Mouse (Mus musculus) lung, embryonic 14.5 days (tissue): ENCODE data around the gene Olfr785. TPM values are rescaled to one million over a fixed set of nuclear protein-coding genes. Genes with fewer than 3 reads are reported as not detected.
"Not testable (repeated sequence)": the region's sequence is repeated elsewhere in the genome, so short reads cannot be mapped to it uniquely, and the experiment has no call there.

ENCODE experiments used
- ATAC-seq: fragments of 200-750 bp; cut with Nextera tagmentation; 2 replicates; pipeline ENCODE4 v1.8.0; 2017; ENCODE audit warnings: mild to moderate bottlenecking, moderate TSS enrichment, moderate library complexity; ENCODE audit not compliant: insufficient read depth
- DNase-seq: peaks from one replicate; pipeline ENCODE4 v3.0.0-alpha.2; 2015
- H3K27ac ChIP-seq: fragments of 300-500 bp; sonication (generic); 2 replicates; pipeline ENCODE4 v1.5.1; 2014; ENCODE audit warnings: low read depth, mild to moderate bottlenecking, moderate library complexity
- H3K27me3 ChIP-seq: fragments of 300-500 bp; sonication (generic); 2 replicates; pipeline ENCODE4 v1.6.1; 2014; ENCODE audit warnings: low read length, control low read depth; ENCODE audit not compliant: insufficient read depth
- H3K36me3 ChIP-seq: fragments of 300-500 bp; sonication (generic); 2 replicates; pipeline ENCODE4 v1.6.1; 2014; ENCODE audit warnings: control low read depth; ENCODE audit not compliant: insufficient read depth
- H3K4me1 ChIP-seq: fragments of 300-500 bp; sonication (generic); 2 replicates; pipeline ENCODE4 v1.6.1; 2014; ENCODE audit warnings: antibody characterized with exemption, control low read depth; ENCODE audit not compliant: insufficient read depth
- H3K4me2 ChIP-seq: fragments of 300-500 bp; sonication (generic); 2 replicates; pipeline ENCODE4 v1.6.1; 2014; ENCODE audit warnings: mild to moderate bottlenecking
- H3K4me3 ChIP-seq: fragments of 300-500 bp; sonication (generic); 2 replicates; pipeline ENCODE4 v1.5.1; 2014; ENCODE audit warnings: low read depth, low read length
- H3K9ac ChIP-seq: fragments of 300-500 bp; sonication (generic); 2 replicates; pipeline ENCODE4 v1.6.1; 2014
- H3K9me3 ChIP-seq: fragments of 300-500 bp; sonication (generic); 2 replicates; pipeline ENCODE4 v1.6.1; 2016; ENCODE audit warnings: low read depth, low read length, control low read depth
- CTCF ChIP-seq: IDR thresholded peaks from 2 replicates; pipeline ENCODE4 v1.5.1; 2016; ENCODE audit warnings: antibody characterized with exemption, low read depth
- WGBS: fragments of 180-500 bp; shearing (Covaris S2); extraction: QIAGEN DNeasy Blood & Tissue Kit; methylation state at CpG from one replicate; pipeline ENCODE4 v1.1.7; 2014; 5-methylcytosine and 5-hydroxymethylcytosine counted together
- polyA plus RNA-seq: library from polyadenylated mRNA; unstranded; fragments of >200 nt; fragmentation: Nextera tagmentation; extraction: Ambion mirVana; gene quantifications from 2 replicates; pipeline ENCODE4 v1.2.1, GENCODE M21; 2014

Olfr785 gene
- not detected in 2 replicates for polyA plus RNA-seq

GRCm38 (mm10) chr10:129405126-129405525 is at the start of gene Olfr785:
Gene Olfr785, plus strand, starts transcription at chr10:129405426.
- Histone ChIP-seq H3K4me2 (no peak within 1 kb of the TSS), H3K4me3 (no peak within 1 kb of the TSS), H3K4me1 (no peaks in the 10 kb centered on the region), H3K36me3 (no peaks in the 10 kb centered on the region), H3K27ac (no peak within 1 kb of the TSS), H3K9me3 (no peaks in the 10 kb centered on the region), H3K9ac (no peak within 1 kb of the TSS), H3K27me3 (no peaks in the 10 kb centered on the region)
- no peak for DNase-seq
- TF ChIP-seq CTCF, result no peak
- no peak for ATAC-seq
- WGBS, result 59% methylated on average over 2 of the region's 2 CpGs

- DNase-seq, H3K9ac ChIP-seq, H3K4me3 ChIP-seq, H3K4me2 ChIP-seq, H3K9me3 ChIP-seq, H3K27ac ChIP-seq, H3K36me3 ChIP-seq, H3K4me1 ChIP-seq, ATAC-seq, H3K27me3 ChIP-seq: not testable (repeated sequence)
- 83% methylated on average over 4 of the region's 4 CpGs for WGBS
Measured at GRCm38 (mm10) chr10:129356496-129356895, 48.7 kb upstream of the Olfr785 start.

- ATAC-seq (no peak), DNase-seq (no peak)
- Histone ChIP-seq H3K36me3 (no peaks in the 10 kb centered on the region), H3K4me1 (no peaks in the 10 kb centered on the region), H3K4me3 (no peak overlapping the region), H3K27ac (no peak overlapping the region), H3K4me2 (no peak overlapping the region), H3K27me3 (no peaks in the 10 kb centered on the region), H3K9ac (no peak overlapping the region), H3K9me3 (no peaks in the 10 kb centered on the region)
- 75% methylated on average over 5 of the region's 5 CpGs for WGBS
- TF ChIP-seq CTCF, result no peak
Measured at GRCm38 (mm10) chr10:129357307-129357706, 47.9 kb upstream of the Olfr785 start.

- ATAC-seq, DNase-seq, H3K27me3 ChIP-seq, H3K4me1 ChIP-seq, H3K9me3 ChIP-seq, H3K27ac ChIP-seq, H3K4me3 ChIP-seq, H3K36me3 ChIP-seq, H3K4me2 ChIP-seq, H3K9ac ChIP-seq: not testable (repeated sequence)
- 81% methylated on average over 5 of the region's 5 CpGs for WGBS
Measured at GRCm38 (mm10) chr10:129374051-129374450, 31.2 kb upstream of the Olfr785 start.

GRCm38 (mm10) chr10:129383783-129384182 is 21.4 kb upstream of the Olfr785 start, which contains the start of gene Olfr784:
Gene Olfr784, plus strand, starts transcription at chr10:129384083.
- no peaks in the 10 kb centered on the region for H3K4me1 ChIP-seq
- no peak within 1 kb of the TSS for H3K4me2 ChIP-seq
- H3K9me3 ChIP-seq, result no peaks in the 10 kb centered on the region
- H3K27me3 ChIP-seq, result no peaks in the 10 kb centered on the region
- H3K9ac ChIP-seq, result no peak within 1 kb of the TSS
- no peak within 1 kb of the TSS for H3K27ac ChIP-seq
- ATAC-seq, result no peak
- TF ChIP-seq CTCF, result no peak
- no peak for DNase-seq
- no peaks in the 10 kb centered on the region for H3K36me3 ChIP-seq
- H3K4me3 ChIP-seq, result no peak within 1 kb of the TSS

GRCm38 (mm10) chr10:129400892-129401291 is 4.3 kb upstream of the Olfr785 start:
- no peak for DNase-seq
- WGBS, result 53% methylated on average over 5 of the region's 5 CpGs
- Histone ChIP-seq H3K4me3 (no peak overlapping the region), H3K27me3 (no peaks in the 10 kb centered on the region), H3K36me3 (no peaks in the 10 kb centered on the region), H3K9me3 (no peaks in the 10 kb centered on the region), H3K4me2 (no peak overlapping the region), H3K27ac (no peak overlapping the region), H3K9ac (no peak overlapping the region), H3K4me1 (no peaks in the 10 kb centered on the region)
- ATAC-seq, result no peak
- TF ChIP-seq CTCF, result no peak

GRCm38 (mm10) chr10:129427006-129427405 is 21.8 kb downstream of the Olfr785 start, which contains the start of gene Olfr786:
Gene Olfr786, plus strand, starts transcription at chr10:129427306.
- Histone ChIP-seq H3K4me2 (no peak within 1 kb of the TSS), H3K9me3 (no peaks in the 10 kb centered on the region), H3K4me1 (no peaks in the 10 kb centered on the region), H3K27me3 (no peaks in the 10 kb centered on the region), H3K9ac (no peak within 1 kb of the TSS), H3K27ac (no peak within 1 kb of the TSS), H3K36me3 (no peaks in the 10 kb centered on the region), H3K4me3 (no peak within 1 kb of the TSS)
- no peak for TF ChIP-seq CTCF
- no peak for ATAC-seq
- DNase-seq, result no peak

Other genes starting within 250 kb of the Olfr785 start
- gene Olfr771, start 240.7 kb upstream of the Olfr785 start, polyA plus RNA-seq, result not detected in 2 replicates
- not detected in 2 replicates for gene Olfr772, start 227.5 kb upstream of the Olfr785 start, polyA plus RNA-seq
- not detected in 2 replicates for gene Olfr773, start 218.0 kb upstream of the Olfr785 start, polyA plus RNA-seq
- not detected in 2 replicates for gene Olfr774, start 169.2 kb upstream of the Olfr785 start, polyA plus RNA-seq
- gene Olfr775, start 157.0 kb upstream of the Olfr785 start, polyA plus RNA-seq, result not detected in 2 replicates
- not detected in 2 replicates for gene Olfr776, start 146.3 kb upstream of the Olfr785 start, polyA plus RNA-seq
- gene Olfr777, start 133.9 kb upstream of the Olfr785 start, polyA plus RNA-seq, result not detected in 2 replicates
- gene Olfr780, start 87.3 kb upstream of the Olfr785 start, polyA plus RNA-seq, result not detected in 2 replicates
- not detected in 2 replicates for gene Olfr781, start 76.6 kb upstream of the Olfr785 start, polyA plus RNA-seq
- not detected in 2 replicates for gene Olfr782, start 56.6 kb upstream of the Olfr785 start, polyA plus RNA-seq
- gene Olfr784, start 21.3 kb upstream of the Olfr785 start, polyA plus RNA-seq, result 0.05 and 0.08 TPM in 2 replicates
- gene Olfr786, start 21.9 kb downstream of the Olfr785 start, polyA plus RNA-seq, result not detected in 2 replicates
- gene Olfr787, start 56.4 kb downstream of the Olfr785 start, polyA plus RNA-seq, result not detected in 2 replicates
- gene Olfr788, start 65.6 kb downstream of the Olfr785 start, polyA plus RNA-seq, result not detected in 2 replicates
- gene Olfr789, start 79.3 kb downstream of the Olfr785 start, polyA plus RNA-seq, result not detected in 2 replicates
- gene Olfr790, start 93.1 kb downstream of the Olfr785 start, polyA plus RNA-seq, result not detected in 2 replicates
- not detected in 2 replicates for gene Olfr791, start 116.4 kb downstream of the Olfr785 start, polyA plus RNA-seq
- not detected in 2 replicates for gene Olfr792, start 133.7 kb downstream of the Olfr785 start, polyA plus RNA-seq
- not detected in 2 replicates for gene Olfr794, start 162.2 kb downstream of the Olfr785 start, polyA plus RNA-seq
- not detected in 2 replicates for gene Olfr796, start 207.1 kb downstream of the Olfr785 start, polyA plus RNA-seq
- gene Olfr798, start 222.5 kb downstream of the Olfr785 start, polyA plus RNA-seq, result not detected in 2 replicates
- not detected in 2 replicates for gene Olfr799, start 232.1 kb downstream of the Olfr785 start, polyA plus RNA-seq